Mouse (Mus musculus) cerebellum, adult 2 months (tissue): ENCODE results near the gene Catsperg1.

Source experiments
- CTCF ChIP-seq: fragments of 200-500 bp; IDR thresholded peaks from 2 replicates; pipeline ENCODE4 v1.5.1; 2011; ENCODE audit warnings: low read depth, mild to moderate bottlenecking, control low read depth, low read length, moderate library complexity, borderline replicate concordance; ENCODE audit not compliant: insufficient read depth
- POLR2A ChIP-seq: fragments of 200-500 bp; IDR thresholded peaks from 2 replicates; pipeline ENCODE4 v1.6.1; 2011; ENCODE audit warnings: low read length, control low read depth, borderline replicate concordance; ENCODE audit not compliant: insufficient read depth

DNA sequence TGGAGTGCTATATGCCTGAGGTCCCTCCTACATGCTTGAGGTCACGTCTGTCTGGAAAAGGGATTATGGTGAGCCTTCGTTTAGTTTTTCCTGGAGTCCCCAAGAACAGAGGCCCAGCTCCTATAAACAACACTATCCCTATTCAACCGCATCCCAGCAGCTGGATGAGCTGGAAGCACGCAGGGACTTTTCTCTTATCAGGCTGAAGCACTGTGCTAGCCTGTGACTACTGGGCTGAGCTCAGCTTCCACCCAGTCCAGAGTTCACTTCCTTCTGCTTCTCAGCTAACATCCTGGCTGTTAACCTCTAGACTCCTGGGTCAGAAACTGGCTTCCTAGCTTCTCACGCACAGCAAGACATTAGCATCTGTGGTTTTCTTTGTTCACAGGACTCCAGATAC lies 40.0 kb upstream of the Catsperg1 start:
- TF ChIP-seq CTCF, result no peak
- TF ChIP-seq POLR2A, result no peak
